Mouse (Mus musculus): ENCODE measurements around the gene Cyp2r1. TPM values are rescaled to one million over a fixed set of nuclear protein-coding genes. Genes with fewer than 3 reads are reported as not detected.
"Not testable (repeated sequence)": the region's sequence is repeated elsewhere in the genome, so short reads cannot be mapped to it uniquely, and the experiment has no call there.

The Cyp2r1 gene
- under 1 TPM in 1 of 2 experiments, not detected in 1; 0.83 TPM for polyA plus RNA-seq (2017; shearing (Covaris generic))

GRCm38 (mm10) chr7:114562531-114563241 is at the start of gene Cyp2r1:
Cyp2r1 (minus strand) TSS chr7:114562972.
- peak; percentile 95 for ATAC-seq

GRCm38 (mm10) chr7:114594391-114594790 is 31.6 kb upstream of the Cyp2r1 start:
- not testable (repeated sequence) for ATAC-seq

GRCm38 (mm10) chr7:114582441-114582840 is 19.7 kb upstream of the Cyp2r1 start:
- no peak for ATAC-seq

GRCm38 (mm10) chr7:114581200-114581599 is 18.4 kb upstream of the Cyp2r1 start:
- peak; percentile 75 for ATAC-seq

- no peak for ATAC-seq
Measured at GRCm38 (mm10) chr7:114580426-114580825, 17.7 kb upstream of the Cyp2r1 start.

- no peak for ATAC-seq
Measured at GRCm38 (mm10) chr7:114577665-114578064, 14.9 kb upstream of the Cyp2r1 start.

- ATAC-seq = no peak
Measured at GRCm38 (mm10) chr7:114576931-114577330, 14.2 kb upstream of the Cyp2r1 start.

GRCm38 (mm10) chr7:114573866-114574265 is 11.1 kb upstream of the Cyp2r1 start:
- not testable (repeated sequence) for ATAC-seq

GRCm38 (mm10) chr7:114536179-114536578 is 26.6 kb downstream of the Cyp2r1 start:
- no peak for ATAC-seq

GRCm38 (mm10) chr7:114526245-114526644 is 36.5 kb downstream of the Cyp2r1 start:
- ATAC-seq = no peak

GRCm38 (mm10) chr7:114520122-114520521 is 42.6 kb downstream of the Cyp2r1 start:
- ATAC-seq = no peak

GRCm38 (mm10) chr7:114508879-114509278 is 53.9 kb downstream of the Cyp2r1 start:
- ATAC-seq = no peak

Other genes starting within 250 kb of the Cyp2r1 start
- 1 to 10 TPM; 1.6 to 2.1 TPM for gene Pde3b, start 147.7 kb downstream of the Cyp2r1 start, polyA plus RNA-seq (2017; shearing (Covaris generic))
- gene Calca, start 73.4 kb upstream of the Cyp2r1 start, polyA plus RNA-seq (2017; shearing (Covaris generic)) = under 1 TPM in 1 of 2 experiments, not detected in 1; 0.69 TPM
- gene Calcb, start 155.7 kb upstream of the Cyp2r1 start, polyA plus RNA-seq (2017; shearing (Covaris generic)) = not detected
- 1 to 10 TPM in 1 of 2 experiments, not detected in 1; 1.2 TPM for gene Insc, start 180.7 kb upstream of the Cyp2r1 start, polyA plus RNA-seq (2017; shearing (Covaris generic))